Mouse (Mus musculus): ENCODE data around the gene Aplf.
A peak's percentile ranks its signal among the peaks of the same experiment; 100 is the strongest.

The Aplf gene

DNA sequence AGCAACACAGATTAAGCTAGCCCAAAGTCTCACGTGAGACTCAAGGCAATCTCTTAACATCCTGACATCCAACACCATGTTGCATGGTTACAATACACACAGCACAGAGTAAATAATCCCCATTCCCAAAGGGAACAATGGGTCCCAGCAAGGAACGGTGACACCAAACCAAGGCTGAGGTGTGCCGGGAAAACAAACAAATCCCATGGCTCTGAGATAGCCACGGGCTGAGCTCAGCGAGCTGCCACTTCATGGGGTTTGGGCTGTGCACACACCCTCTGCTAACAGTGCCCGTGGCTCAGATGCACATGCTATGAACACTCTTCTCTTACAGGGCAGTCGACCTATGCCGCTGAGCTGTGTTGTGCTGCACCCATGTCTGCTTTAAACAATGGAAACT is 54.0 kb downstream of the Aplf start:
- no peaks in the 10 kb centered on the region for H3K4me1 ChIP-seq (replicated peaks; ENCODE audit: low read depth, low read length)
- H3K36me3 ChIP-seq (ENCODE audit: insufficient read depth, low read length): no peaks in the 10 kb centered on the region
- H3K9me3 ChIP-seq (ENCODE audit: low read length): peaks cover 7% of the 10 kb centered on the region
- H3K4me3 ChIP-seq (replicated peaks; ENCODE audit: low read length): no peak overlapping the region
- H3K27me3 ChIP-seq (ENCODE audit: insufficient read depth, low read length): no peaks in the 10 kb centered on the region
- TF ChIP-seq CTCF (conservative IDR thresholded peaks at IDR 0.05; ENCODE audit: low read length) (no peak), NANOG (IDR thresholded peaks at IDR 0.05; ENCODE audit: borderline replicate concordance, low read length) (no peak), POU5F1 (IDR thresholded peaks at IDR 0.05; ENCODE audit: borderline replicate concordance, low read length) (no peak)

DNA sequence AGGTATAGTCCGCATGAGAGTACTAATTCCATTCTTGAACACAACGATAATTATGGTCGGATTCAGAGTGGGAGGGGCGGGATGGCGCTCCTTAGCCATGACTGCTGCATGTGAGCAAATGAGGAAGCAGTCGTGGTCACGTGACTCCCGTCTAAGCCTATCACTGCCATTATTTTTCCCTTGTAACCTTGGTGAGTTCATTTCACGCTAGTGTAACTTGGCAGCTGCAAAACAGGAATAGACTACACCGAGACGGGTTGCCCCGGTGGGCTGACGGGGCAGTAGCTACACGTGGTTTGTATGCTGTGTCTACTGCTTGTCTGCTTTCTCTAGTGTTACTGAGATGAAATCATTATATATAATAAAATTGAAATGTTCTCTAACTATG is 56.3 kb downstream of the Aplf start:
- H3K4me3 ChIP-seq (replicated peaks; ENCODE audit: low read length): no peak overlapping the region
- H3K36me3 ChIP-seq (ENCODE audit: insufficient read depth, low read length): no peaks in the 10 kb centered on the region
- no peaks in the 10 kb centered on the region for H3K4me1 ChIP-seq (replicated peaks; ENCODE audit: low read depth, low read length)
- TF ChIP-seq POU5F1 (IDR thresholded peaks at IDR 0.05; ENCODE audit: borderline replicate concordance, low read length): no peak
- TF ChIP-seq CTCF (conservative IDR thresholded peaks at IDR 0.05; ENCODE audit: low read length): no peak
- TF ChIP-seq NANOG (IDR thresholded peaks at IDR 0.05; ENCODE audit: borderline replicate concordance, low read length): no peak
- H3K9me3 ChIP-seq (ENCODE audit: low read length): peaks cover 7% of the 10 kb centered on the region
- no peaks in the 10 kb centered on the region for H3K27me3 ChIP-seq (ENCODE audit: insufficient read depth, low read length)

DNA sequence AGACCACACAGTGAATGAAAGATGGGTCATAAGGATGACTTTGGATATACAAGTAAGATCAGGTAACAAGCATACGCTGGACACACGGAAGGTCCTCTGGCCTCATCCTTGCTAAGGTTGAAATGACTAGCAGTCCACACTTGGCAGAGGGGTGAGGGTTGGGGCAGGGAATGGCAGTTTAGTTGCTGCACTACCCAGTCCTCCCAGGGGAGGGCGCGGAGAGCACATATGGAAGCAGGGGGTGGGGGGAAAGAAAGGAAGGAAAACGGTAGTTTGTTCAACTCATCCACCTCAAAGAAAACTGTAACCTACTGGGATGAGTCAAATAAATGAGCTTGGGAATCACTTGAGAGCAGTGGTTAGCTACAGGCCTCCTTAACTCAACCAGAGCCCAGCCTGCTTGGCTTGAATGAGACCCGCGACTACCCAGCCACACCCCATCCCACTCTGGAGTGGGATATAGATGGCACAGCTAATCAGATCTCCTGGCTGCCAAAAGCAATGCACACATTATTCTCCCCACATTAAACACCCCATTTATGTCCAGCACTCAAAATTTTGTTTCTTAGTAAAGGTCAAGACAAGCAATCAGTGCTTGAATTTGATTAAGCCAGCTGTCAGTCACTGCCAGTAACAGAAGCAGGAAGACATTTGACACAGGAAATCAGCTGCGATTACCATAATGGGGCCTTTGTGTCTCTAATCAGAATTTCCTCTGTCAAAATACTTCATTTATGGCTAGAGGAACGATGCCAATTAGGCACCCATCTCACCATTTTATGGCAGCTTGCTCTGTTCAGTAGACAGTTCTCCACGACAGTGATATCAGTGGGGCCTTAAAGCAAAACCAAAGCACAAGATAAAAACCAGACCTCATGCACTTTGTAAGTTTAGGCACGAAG is 56.9 kb downstream of the Aplf start:
- Histone ChIP-seq H3K36me3 (ENCODE audit: insufficient read depth, low read length) (no peaks in the 10 kb centered on the region), H3K9me3 (ENCODE audit: low read length) (peaks cover 7% of the 10 kb centered on the region), H3K4me1 (replicated peaks; ENCODE audit: low read depth, low read length) (no peaks in the 10 kb centered on the region), H3K4me3 (replicated peaks; ENCODE audit: low read length) (no peak overlapping the region), H3K27me3 (ENCODE audit: insufficient read depth, low read length) (no peaks in the 10 kb centered on the region)
- TF ChIP-seq CTCF (conservative IDR thresholded peaks at IDR 0.05; ENCODE audit: low read length) (peak; percentile 42), POU5F1 (IDR thresholded peaks at IDR 0.05; ENCODE audit: borderline replicate concordance, low read length) (no peak)

DNA sequence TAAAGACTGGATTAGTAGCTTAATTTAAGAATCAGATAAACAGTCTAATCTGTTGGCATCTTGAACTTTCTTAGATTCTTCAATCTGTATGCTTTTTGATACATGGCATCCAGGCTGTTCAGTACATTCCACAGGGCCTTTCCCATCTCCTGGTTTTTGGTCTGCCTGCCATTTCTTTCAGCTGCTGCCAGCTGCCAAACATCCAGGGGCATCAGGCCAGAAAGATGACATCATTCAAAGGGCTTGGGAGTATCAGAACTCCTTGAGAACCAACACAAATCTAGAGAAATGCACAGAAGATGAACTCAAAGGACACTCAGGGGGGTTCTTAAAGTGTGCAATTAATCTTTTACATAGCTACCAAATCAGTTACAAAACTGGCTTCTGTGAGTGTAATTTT is 72.2 kb downstream of the Aplf start:
- H3K9me3 ChIP-seq (ENCODE audit: low read length): no peaks in the 10 kb centered on the region
- H3K4me3 ChIP-seq (replicated peaks; ENCODE audit: low read length): no peak overlapping the region
- H3K4me1 ChIP-seq (replicated peaks; ENCODE audit: low read depth, low read length): no peaks in the 10 kb centered on the region; the same call in 1 of the 2 replicates
- H3K27me3 ChIP-seq (ENCODE audit: insufficient read depth, low read length): no peaks in the 10 kb centered on the region
- no peak for TF ChIP-seq CTCF (conservative IDR thresholded peaks at IDR 0.05; ENCODE audit: low read length)
- no peak for TF ChIP-seq NANOG (IDR thresholded peaks at IDR 0.05; ENCODE audit: borderline replicate concordance, low read length)
- TF ChIP-seq POU5F1 (IDR thresholded peaks at IDR 0.05; ENCODE audit: borderline replicate concordance, low read length): no peak
- no peaks in the 10 kb centered on the region for H3K36me3 ChIP-seq (ENCODE audit: insufficient read depth, low read length)

DNA sequence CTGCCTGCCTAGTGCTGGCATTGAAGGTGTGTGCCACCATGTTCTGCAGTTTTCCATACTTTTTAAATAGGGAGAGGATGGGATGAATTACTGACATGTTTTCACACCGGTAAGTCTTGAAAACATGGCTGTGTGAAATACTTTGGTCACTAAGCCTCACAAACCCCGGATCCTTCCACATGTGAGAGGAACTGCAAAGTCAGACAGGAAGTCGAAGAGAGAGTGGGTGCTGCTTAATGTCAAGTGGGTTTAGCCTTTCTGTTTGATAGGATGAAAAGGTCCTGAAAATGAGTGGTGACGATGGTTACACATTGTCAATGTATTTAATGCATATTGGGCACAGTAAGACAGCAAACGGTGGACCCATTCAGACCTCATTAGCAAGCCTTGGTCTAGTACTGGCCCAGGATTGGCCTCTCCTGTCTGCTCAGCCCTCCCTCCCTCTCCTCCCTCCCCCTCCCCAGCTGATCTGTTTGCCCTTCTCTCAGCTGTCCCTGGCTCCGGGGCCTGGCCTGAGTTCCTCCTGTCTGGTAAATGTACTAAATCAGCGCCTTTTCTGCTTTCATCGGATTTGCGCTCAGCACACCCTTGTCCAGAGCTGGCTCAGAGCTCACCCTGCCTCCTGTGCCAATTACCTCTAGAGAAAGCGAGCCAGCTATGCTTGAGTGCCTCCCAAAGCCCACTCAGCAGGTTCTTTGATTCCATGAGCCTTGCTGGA is 74.7 kb downstream of the Aplf start:
- Histone ChIP-seq H3K9me3 (ENCODE audit: low read length) (no peaks in the 10 kb centered on the region), H3K36me3 (ENCODE audit: insufficient read depth, low read length) (no peaks in the 10 kb centered on the region), H3K27me3 (ENCODE audit: insufficient read depth, low read length) (peaks cover 3% of the 10 kb centered on the region), H3K4me1 (replicated peaks; ENCODE audit: low read depth, low read length) (no peaks in the 10 kb centered on the region; the same call in 1 of the 2 replicates), H3K4me3 (replicated peaks; ENCODE audit: low read length) (no peak overlapping the region)
- TF ChIP-seq CTCF (conservative IDR thresholded peaks at IDR 0.05; ENCODE audit: low read length) (no peak), POU5F1 (IDR thresholded peaks at IDR 0.05; ENCODE audit: borderline replicate concordance, low read length) (no peak), NANOG (IDR thresholded peaks at IDR 0.05; ENCODE audit: borderline replicate concordance, low read length) (no peak)

DNA sequence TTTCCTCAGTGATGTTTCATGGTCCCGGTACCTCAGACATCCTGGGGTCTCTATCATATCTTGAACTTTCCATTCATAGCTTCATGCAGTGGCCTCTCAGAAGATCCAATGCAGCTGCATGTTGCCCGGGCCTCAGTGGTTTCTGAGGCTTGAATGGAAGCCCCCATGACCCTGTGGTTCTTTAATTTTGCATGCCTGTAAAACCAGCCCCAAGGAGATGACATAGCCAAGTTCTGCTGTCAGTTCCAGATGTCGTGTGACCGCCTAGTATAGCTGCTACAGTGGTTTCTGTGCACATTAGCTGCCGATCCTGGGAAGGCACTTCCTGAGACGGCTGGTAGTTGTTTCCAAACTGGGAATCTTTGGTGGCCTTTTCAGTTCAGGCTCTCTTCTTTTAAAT is 77.8 kb downstream of the Aplf start:
- no peaks in the 10 kb centered on the region for H3K36me3 ChIP-seq (ENCODE audit: insufficient read depth, low read length)
- H3K27me3 ChIP-seq (ENCODE audit: insufficient read depth, low read length): peaks cover 25% of the 10 kb centered on the region
- no peak overlapping the region for H3K4me3 ChIP-seq (replicated peaks; ENCODE audit: low read length)
- TF ChIP-seq NANOG (IDR thresholded peaks at IDR 0.05; ENCODE audit: borderline replicate concordance, low read length): no peak
- no peak for TF ChIP-seq POU5F1 (IDR thresholded peaks at IDR 0.05; ENCODE audit: borderline replicate concordance, low read length)
- TF ChIP-seq CTCF (conservative IDR thresholded peaks at IDR 0.05; ENCODE audit: low read length): no peak
- peaks cover 12% of the 10 kb centered on the region for H3K4me1 ChIP-seq (replicated peaks; ENCODE audit: low read depth, low read length)
- H3K9me3 ChIP-seq (ENCODE audit: low read length): no peaks in the 10 kb centered on the region

DNA sequence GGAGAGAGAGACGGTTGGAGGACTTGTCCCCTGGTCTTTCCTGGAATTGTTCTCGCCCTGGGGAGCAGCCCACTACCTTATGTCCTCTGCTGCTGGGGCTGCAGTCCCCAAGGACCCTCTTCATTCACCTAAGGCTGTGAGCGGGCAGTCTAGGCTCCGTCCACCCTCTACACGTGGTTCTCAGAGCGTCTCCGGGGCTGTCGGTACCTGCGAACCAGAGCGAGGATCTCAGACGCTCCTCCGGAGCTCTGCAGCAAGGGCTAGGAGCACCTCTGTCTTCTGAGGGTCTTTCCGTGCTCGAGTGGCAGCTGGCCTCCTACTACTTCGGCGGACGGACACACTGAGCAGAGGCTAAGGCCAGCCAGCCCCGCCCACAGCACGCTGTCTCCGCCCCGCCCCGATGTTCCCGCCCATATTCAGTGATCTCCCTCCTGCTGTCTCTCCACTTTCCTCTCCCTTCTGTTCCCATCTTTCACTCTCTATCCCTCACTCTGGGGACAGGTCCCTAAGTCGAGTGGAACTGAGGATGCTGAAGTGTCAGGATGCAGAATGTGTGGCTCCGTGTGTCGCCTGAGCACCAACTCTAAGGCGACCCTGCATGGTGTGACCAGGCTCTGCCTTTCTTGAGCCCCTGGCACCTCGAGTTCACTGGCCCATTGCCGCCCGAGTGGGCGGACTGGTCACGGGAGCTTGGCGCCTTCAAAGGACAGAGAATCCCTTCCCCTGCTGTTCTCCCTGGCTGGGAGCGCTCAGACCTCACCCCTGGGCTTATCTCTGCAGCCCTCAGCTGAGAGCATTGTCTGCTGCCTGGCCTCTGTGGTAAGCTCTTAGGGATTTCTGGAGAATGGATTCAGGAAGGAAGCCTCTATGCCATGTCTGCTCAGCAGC is 81.4 kb downstream of the Aplf start, which contains the start of gene Prokr1:
TSS of gene Prokr1 (minus strand) at position 350 of the 888 bp plus-strand sequence.
- Histone ChIP-seq H3K36me3 (ENCODE audit: insufficient read depth, low read length) (no peaks in the 10 kb centered on the region), H3K9me3 (ENCODE audit: low read length) (no peaks in the 10 kb centered on the region), H3K27me3 (ENCODE audit: insufficient read depth, low read length) (peaks cover 51% of the 10 kb centered on the region), H3K4me1 (replicated peaks; ENCODE audit: low read depth, low read length) (peaks cover 12% of the 10 kb centered on the region), H3K4me3 (replicated peaks; ENCODE audit: low read length) (peak within 1 kb of the TSS; percentile 72)
- TF ChIP-seq NANOG (IDR thresholded peaks at IDR 0.05; ENCODE audit: borderline replicate concordance, low read length): no peak
- TF ChIP-seq POU5F1 (IDR thresholded peaks at IDR 0.05; ENCODE audit: borderline replicate concordance, low read length): no peak
- TF ChIP-seq CTCF (conservative IDR thresholded peaks at IDR 0.05; ENCODE audit: low read length): no peak

All from E14TG2a.4 (cell line).